Mouse (Mus musculus) erythroblast, embryonic 14.5 days (primary cell): ENCODE results near the gene Nfkbie.

ENCODE experiments used
- GATA1 ChIP-seq: IDR thresholded peaks from 2 replicates; pipeline ENCODE4 v1.6.1; 2012; ENCODE audit warnings: low read length, inconsistent platforms, mixed read lengths
- TAL1 ChIP-seq: IDR thresholded peaks from 3 replicates; pipeline ENCODE4 v1.6.1; 2012; ENCODE audit warnings: low read length, inconsistent platforms, mixed read lengths

- no peak for TF ChIP-seq GATA1
- no peak for TF ChIP-seq TAL1
Measured at GRCm38 (mm10) chr17:45575123-45575897, 19.8 kb downstream of the Nfkbie start.
